Mouse (Mus musculus) CH12.LX (cell line): ENCODE measurements around the gene Ssr3.

ENCODE experiments used
- CTCF ChIP-seq, 2 experiments: IDR thresholded peaks in 1 of 2; conservative IDR thresholded peaks in 1 of 2; 2 replicates each; pipeline ENCODE4 v1.5.1; 2011 to 2012; ENCODE audit warnings: low read depth in 2 of 2, low read length in 2 of 2, improper control_type of control experiment in 1 of 2, inconsistent platforms in 1 of 2, mild to moderate bottlenecking in 1 of 2, moderate library complexity in 1 of 2
- E2F4 ChIP-seq: IDR thresholded peaks from 2 replicates; pipeline ENCODE4 v1.6.1; 2011; ENCODE audit warnings: low read depth, low read length, improper control_type of control experiment; ENCODE audit not compliant: insufficient replicate concordance
- JUND ChIP-seq: conservative IDR thresholded peaks from 2 replicates; pipeline ENCODE4 v1.6.1; 2011; ENCODE audit warnings: low read depth, low read length, improper control_type of control experiment
- KAT2A ChIP-seq: IDR thresholded peaks from 2 replicates; pipeline ENCODE4 v1.6.1; 2012; ENCODE audit warnings: low read length, improper control_type of control experiment, inconsistent platforms; ENCODE audit not compliant: insufficient replicate concordance
- MEF2A ChIP-seq: IDR thresholded peaks from 2 replicates; pipeline ENCODE4 v1.6.1; 2014; ENCODE audit warnings: low read depth, mild to moderate bottlenecking, inconsistent platforms, low read length, improper control_type of control experiment, borderline replicate concordance
- MXI1 ChIP-seq: IDR thresholded peaks from 2 replicates; pipeline ENCODE4 v1.6.1; 2011; ENCODE audit warnings: mild to moderate bottlenecking, low read depth, low read length, improper control_type of control experiment
- MYC ChIP-seq: IDR thresholded peaks from 2 replicates; pipeline ENCODE4 v1.6.1; 2011; ENCODE audit warnings: low read depth, mild to moderate bottlenecking, improper control_type of control experiment, low read length
- POLR2A ChIP-seq: IDR thresholded peaks from 2 replicates; pipeline ENCODE4 v1.6.1; 2011; ENCODE audit warnings: low read depth, mild to moderate bottlenecking, improper control_type of control experiment, low read length
- RAD21 ChIP-seq: IDR thresholded peaks from 2 replicates; pipeline ENCODE4 v1.6.1; 2011; ENCODE audit warnings: low read depth, mild to moderate bottlenecking, low read length, improper control_type of control experiment, moderate library complexity
- USF2 ChIP-seq: conservative IDR thresholded peaks from 2 replicates; pipeline ENCODE4 v1.6.1; 2011; ENCODE audit warnings: low read depth, low read length, improper control_type of control experiment
- ZC3H11A ChIP-seq: IDR thresholded peaks from 2 replicates; pipeline ENCODE4 v1.6.1; 2012; ENCODE audit warnings: low read depth, mild to moderate bottlenecking, inconsistent platforms, low read length, improper control_type of control experiment
- ZKSCAN1 ChIP-seq: IDR thresholded peaks from 2 replicates; pipeline ENCODE4 v1.6.1; 2012; ENCODE audit warnings: low read depth, inconsistent platforms, low read length, improper control_type of control experiment, borderline replicate concordance
- ZNF384 ChIP-seq: IDR thresholded peaks from 2 replicates; pipeline ENCODE4 v1.6.1; 2012; ENCODE audit warnings: low read depth, low read length, improper control_type of control experiment, inconsistent platforms

DNA sequence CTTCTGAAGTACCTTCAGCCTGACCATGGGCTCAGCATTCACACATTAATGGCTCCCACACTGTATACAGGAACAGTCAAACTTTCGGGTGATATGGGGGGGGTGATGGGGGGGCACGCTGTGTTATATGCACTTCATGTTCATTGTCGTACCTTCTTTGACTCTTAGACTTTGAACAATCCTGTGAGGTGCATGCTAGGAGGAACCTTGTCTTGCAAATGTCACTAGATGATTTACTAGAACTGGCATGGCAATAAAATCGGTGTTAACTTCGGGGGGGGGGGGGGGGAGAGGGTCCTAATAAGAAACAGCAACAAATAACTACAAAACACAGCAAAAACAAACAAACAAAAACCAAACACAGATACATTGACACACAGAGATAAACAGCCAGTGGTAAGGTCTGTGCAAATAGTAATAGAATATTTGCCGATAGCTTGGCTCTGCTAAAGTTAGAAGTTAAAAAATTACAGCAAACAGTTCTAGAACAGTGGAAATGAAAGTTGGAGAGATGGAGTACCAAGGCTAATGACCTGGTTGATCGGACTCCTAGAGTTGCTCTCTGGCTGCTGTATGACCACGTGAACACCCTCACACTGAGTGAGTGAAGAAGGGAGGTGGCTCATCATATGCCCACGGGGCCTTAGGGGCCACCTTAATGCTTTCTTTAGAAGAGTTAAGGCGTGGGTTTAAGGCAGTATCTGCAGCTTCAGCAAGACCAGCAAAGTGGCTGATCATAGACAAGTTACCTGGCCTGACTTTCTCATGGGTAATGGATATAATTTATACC is 26.3 kb downstream of the Ssr3 start:
- TF ChIP-seq CTCF (conservative IDR thresholded peaks at IDR 0.05 in 1 of 2, IDR thresholded peaks at IDR 0.05 in 1 of 2; ENCODE audit: low read depth in 2 of 2, low read length in 2 of 2) (no peak), MXI1 (no peak), ZC3H11A (no peak), E2F4 (no peak), RAD21 (no peak), POLR2A (no peak), KAT2A (no peak), MYC (no peak), JUND (no peak), ZNF384 (no peak), ZKSCAN1 (no peak), USF2 (no peak), MEF2A (no peak)
